Mouse (Mus musculus): ENCODE data around the gene Dnah3. TPM values are rescaled to one million over a fixed set of nuclear protein-coding genes. Genes with fewer than 3 reads are reported as not detected.
A peak's percentile ranks its signal among the peaks of the same experiment; 100 is the strongest.

Dnah3 gene
- polyA plus RNA-seq, 1 experiment from 2014 or later = 0.11 TPM

DNA sequence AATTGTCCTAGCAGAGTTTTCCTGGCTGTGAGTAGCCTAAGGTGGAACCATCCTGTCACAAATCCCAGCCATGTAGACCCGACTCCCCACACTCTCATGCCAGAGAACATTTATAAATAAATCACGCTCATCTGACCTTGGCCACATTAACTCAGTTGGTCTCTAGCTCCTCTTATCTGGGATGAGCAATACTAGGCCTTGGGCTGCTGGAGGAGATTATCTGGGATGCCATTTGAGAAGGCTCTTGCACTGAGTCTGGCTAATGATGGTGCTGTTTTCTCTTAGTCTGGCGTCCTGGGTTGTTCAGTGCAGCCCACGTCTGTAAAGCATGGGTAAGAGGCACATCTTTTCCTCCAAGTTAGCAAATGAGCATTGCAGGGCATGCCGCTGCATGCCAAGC, 14.6 kb upstream of the Dnah3 start:
- H3K9me3 ChIP-seq (replicated peaks; ENCODE audit: control insufficient read depth, low read length) = no peaks in the 10 kb centered on the region
- H3K9ac ChIP-seq (ENCODE audit: low read length) = no peak overlapping the region
- WGBS = 82% methylated on average over 5 of the region's 5 CpGs

GRCm38 (mm10) chr7:120106356-120106755, 11.3 kb upstream of the Dnah3 start:
- Histone ChIP-seq H3K9me3 (replicated peaks; ENCODE audit: control insufficient read depth, low read length) (no peaks in the 10 kb centered on the region), H3K36me3 (ENCODE audit: control insufficient read depth, insufficient read depth, low read length) (no peaks in the 10 kb centered on the region), H3K9ac (ENCODE audit: low read length) (no peak overlapping the region), H3K4me3 (ENCODE audit: low read depth, low read length) (no peak overlapping the region), H3K27ac (ENCODE audit: low read depth, low read length) (no peak overlapping the region), H3K27me3 (replicated peaks; ENCODE audit: control insufficient read depth, insufficient read depth, low read length) (peaks cover 15% of the 10 kb centered on the region; the same call in 1 of the 2 replicates), H3K4me1 (ENCODE audit: control insufficient read depth, insufficient read depth, low read length) (peaks cover 10% of the 10 kb centered on the region), H3K4me2 (ENCODE audit: low read length) (no peak overlapping the region)
- no peak for ATAC-seq
- WGBS = 49% methylated on average over 2 of the region's 2 CpGs
- DNase-seq (ENCODE audit: low spot score) = peak; percentile 32

More for the DNA sequence above, 14.6 kb upstream of the Dnah3 start:
- no peaks in the 10 kb centered on the region for H3K36me3 ChIP-seq (ENCODE audit: control insufficient read depth, insufficient read depth, low read length)
- no peaks in the 10 kb centered on the region for H3K27me3 ChIP-seq (replicated peaks; ENCODE audit: control insufficient read depth, insufficient read depth, low read length)
- H3K27ac ChIP-seq (ENCODE audit: low read depth, low read length) = no peak overlapping the region
- H3K4me3 ChIP-seq (ENCODE audit: low read depth, low read length) = no peak overlapping the region
- DNase-seq (ENCODE audit: low spot score) (no peak), ATAC-seq (no peak)
- no peaks in the 10 kb centered on the region for H3K4me1 ChIP-seq (ENCODE audit: control insufficient read depth, insufficient read depth, low read length)
- no peak overlapping the region for H3K4me2 ChIP-seq (ENCODE audit: low read length)

DNA sequence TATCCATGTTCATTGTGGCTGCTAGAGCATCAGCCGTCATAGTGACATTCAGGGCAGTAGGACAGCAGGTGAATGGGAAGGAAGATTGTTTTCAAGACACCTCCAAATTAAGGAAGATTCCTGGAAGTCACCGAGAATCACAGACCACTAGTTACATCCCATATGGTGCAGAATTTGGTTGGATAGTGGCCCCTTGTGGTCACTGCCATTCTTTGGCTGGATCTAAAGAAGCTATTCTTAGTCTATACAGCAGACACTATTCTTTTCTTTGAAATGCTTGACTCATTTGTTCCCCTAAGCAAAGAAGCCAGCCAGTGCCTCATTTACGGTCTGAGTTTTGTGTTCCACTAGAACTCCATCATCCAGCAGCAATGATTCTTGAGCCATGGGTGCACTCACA, 9.9 kb upstream of the Dnah3 start:
- Histone ChIP-seq H3K36me3 (ENCODE audit: control insufficient read depth, insufficient read depth, low read length) (no peaks in the 10 kb centered on the region), H3K4me2 (ENCODE audit: low read length) (no peak overlapping the region), H3K27me3 (replicated peaks; ENCODE audit: control insufficient read depth, insufficient read depth, low read length) (peaks cover 15% of the 10 kb centered on the region; the same call in 1 of the 2 replicates), H3K27ac (ENCODE audit: low read depth, low read length) (no peak overlapping the region), H3K9me3 (replicated peaks; ENCODE audit: control insufficient read depth, low read length) (no peaks in the 10 kb centered on the region), H3K4me1 (ENCODE audit: control insufficient read depth, insufficient read depth, low read length) (peaks cover 10% of the 10 kb centered on the region), H3K4me3 (ENCODE audit: low read depth, low read length) (no peak overlapping the region), H3K9ac (ENCODE audit: low read length) (no peak overlapping the region)
- ATAC-seq (no peak), DNase-seq (ENCODE audit: low spot score) (peak; percentile 23)
- WGBS = 54% methylated on average over 3 of the region's 3 CpGs

DNA sequence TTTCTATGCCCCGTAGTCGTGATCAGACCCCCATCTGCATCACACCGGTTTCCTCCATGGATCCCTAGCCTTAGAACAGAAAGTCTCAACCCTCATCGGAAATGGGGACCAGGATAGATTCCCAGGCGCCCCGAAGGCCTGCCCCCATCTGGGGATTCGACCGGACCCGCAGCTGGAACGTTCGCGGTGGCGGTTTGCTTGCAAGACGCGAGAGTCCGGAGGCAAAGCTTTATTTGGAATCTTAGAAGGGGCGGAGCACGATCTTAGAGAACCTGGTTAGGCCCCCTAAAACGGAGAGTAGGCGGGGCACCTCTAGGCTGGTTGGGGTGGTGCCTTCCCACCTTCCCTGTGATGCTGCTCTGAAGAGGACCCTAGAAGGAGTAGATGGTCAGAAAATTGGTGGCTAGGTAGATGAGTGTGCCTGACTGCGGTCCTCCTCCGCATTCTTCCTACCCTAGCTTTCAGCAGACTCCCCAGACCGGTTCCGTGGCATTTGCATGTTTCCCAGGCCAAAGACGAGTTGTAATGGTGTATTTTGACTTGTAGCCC, 8.0 kb upstream of the Dnah3 start:
- Histone ChIP-seq H3K4me2 (ENCODE audit: low read length) (peak overlapping the region; percentile 69), H3K36me3 (ENCODE audit: control insufficient read depth, insufficient read depth, low read length) (no peaks in the 10 kb centered on the region), H3K4me1 (ENCODE audit: control insufficient read depth, insufficient read depth, low read length) (peaks cover 10% of the 10 kb centered on the region), H3K4me3 (ENCODE audit: low read depth, low read length) (peak overlapping the region; percentile 40), H3K27ac (ENCODE audit: low read depth, low read length) (no peak overlapping the region), H3K9me3 (replicated peaks; ENCODE audit: control insufficient read depth, low read length) (no peaks in the 10 kb centered on the region), H3K9ac (ENCODE audit: low read length) (no peak overlapping the region; the same call in 1 of the 2 replicates), H3K27me3 (replicated peaks; ENCODE audit: control insufficient read depth, insufficient read depth, low read length) (peaks cover 15% of the 10 kb centered on the region; the same call in 1 of the 2 replicates)
- DNase-seq (ENCODE audit: low spot score) (no peak), ATAC-seq (no peak)
- 4% methylated on average over 25 of the region's 25 CpGs for WGBS

DNA sequence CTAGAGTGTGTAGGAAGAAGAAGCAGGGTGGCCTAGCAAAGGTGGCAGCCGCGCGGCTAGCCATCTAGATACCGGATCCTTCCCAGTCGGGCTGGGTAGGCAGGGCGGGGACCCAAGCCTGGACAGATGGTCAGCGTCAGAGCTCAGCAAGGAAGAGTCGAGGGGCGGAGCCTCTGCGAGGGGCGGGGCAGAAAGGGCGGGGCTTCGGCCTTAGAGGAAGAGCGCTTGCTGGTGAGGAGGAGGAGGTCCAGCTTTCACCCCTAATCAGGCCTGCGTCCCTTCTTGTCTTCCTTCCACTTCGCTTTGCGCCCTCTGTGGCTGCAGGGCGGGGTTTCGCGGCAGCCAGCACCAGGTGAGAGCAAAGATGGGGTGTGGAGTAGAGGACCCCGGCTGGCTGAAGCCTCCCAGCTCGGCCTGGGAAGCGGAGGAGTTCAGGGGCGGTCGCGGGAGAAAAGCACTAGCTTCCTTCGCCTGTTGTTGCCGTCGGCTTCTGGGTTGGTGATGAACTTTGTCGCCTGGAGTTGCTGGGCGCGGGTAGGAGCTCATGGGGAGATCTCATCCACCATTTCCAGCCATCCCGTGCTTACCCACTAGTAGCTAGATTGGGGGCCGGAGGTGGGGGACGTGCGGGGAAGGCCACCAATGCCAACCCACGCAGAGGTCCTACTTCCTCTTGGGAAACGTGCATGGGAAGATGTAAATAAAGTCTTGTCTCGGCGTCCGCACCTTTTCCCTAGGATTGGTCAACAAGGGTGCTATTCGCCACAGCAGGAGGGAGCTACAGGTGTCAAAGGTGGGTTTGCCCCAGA, 7.3 kb upstream of the Dnah3 start, which contains the start of gene Tmem159:
Gene Tmem159, plus strand, starts transcription at position 190 of the 809 bp plus-strand sequence.
- H3K4me3 ChIP-seq (ENCODE audit: low read depth, low read length) = peak within 1 kb of the TSS; percentile 40
- 2% methylated on average over 42 of the region's 42 CpGs for WGBS
- ATAC-seq = peak; percentile 79
- peaks cover 15% of the 10 kb centered on the region; the same call in 1 of the 2 replicates for H3K27me3 ChIP-seq (replicated peaks; ENCODE audit: control insufficient read depth, insufficient read depth, low read length)
- H3K36me3 ChIP-seq (ENCODE audit: control insufficient read depth, insufficient read depth, low read length) = no peaks in the 10 kb centered on the region
- H3K9me3 ChIP-seq (replicated peaks; ENCODE audit: control insufficient read depth, low read length) = no peaks in the 10 kb centered on the region
- peak within 1 kb of the TSS; percentile 69 for H3K4me2 ChIP-seq (ENCODE audit: low read length)
- no peak within 1 kb of the TSS for H3K27ac ChIP-seq (ENCODE audit: low read depth, low read length)
- H3K9ac ChIP-seq (ENCODE audit: low read length) = peak within 1 kb of the TSS; percentile 57; the same call in 1 of the 2 replicates
- peaks cover 10% of the 10 kb centered on the region for H3K4me1 ChIP-seq (ENCODE audit: control insufficient read depth, insufficient read depth, low read length)
- DNase-seq (ENCODE audit: low spot score) = peak; percentile 74

DNA sequence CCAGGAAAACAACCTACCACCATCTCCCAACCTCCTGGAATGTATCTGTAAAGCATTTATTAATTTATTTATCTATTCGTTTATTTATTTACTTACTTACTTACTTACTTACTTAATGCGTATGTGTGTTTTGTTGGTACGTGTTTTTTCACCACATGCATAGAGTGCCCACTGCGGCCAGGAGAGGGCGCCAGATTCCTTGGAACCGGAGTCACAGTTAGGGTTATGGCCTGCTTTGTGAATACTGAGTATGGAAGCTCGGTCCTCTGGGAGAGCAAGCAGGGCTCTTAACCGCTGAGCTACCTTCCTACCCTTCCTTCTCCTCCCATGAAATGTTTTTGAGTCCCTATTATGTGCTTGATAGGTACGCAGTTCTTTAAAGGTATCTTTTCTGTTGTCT, 3.3 kb upstream of the Dnah3 start:
- Histone ChIP-seq H3K4me3 (ENCODE audit: low read depth, low read length) (no peak overlapping the region), H3K9ac (ENCODE audit: low read length) (no peak overlapping the region), H3K9me3 (replicated peaks; ENCODE audit: control insufficient read depth, low read length) (no peaks in the 10 kb centered on the region), H3K27me3 (replicated peaks; ENCODE audit: control insufficient read depth, insufficient read depth, low read length) (peaks cover 15% of the 10 kb centered on the region; the same call in 1 of the 2 replicates), H3K4me2 (ENCODE audit: low read length) (no peak overlapping the region), H3K27ac (ENCODE audit: low read depth, low read length) (no peak overlapping the region), H3K36me3 (ENCODE audit: control insufficient read depth, insufficient read depth, low read length) (no peaks in the 10 kb centered on the region), H3K4me1 (ENCODE audit: control insufficient read depth, insufficient read depth, low read length) (peaks cover 10% of the 10 kb centered on the region)
- WGBS = 25% methylated on average over 9 of the region's 9 CpGs
- ATAC-seq (peak; percentile 62; the same call in 1 of the 2 replicates), DNase-seq (ENCODE audit: low spot score) (peak; percentile 57)

DNA sequence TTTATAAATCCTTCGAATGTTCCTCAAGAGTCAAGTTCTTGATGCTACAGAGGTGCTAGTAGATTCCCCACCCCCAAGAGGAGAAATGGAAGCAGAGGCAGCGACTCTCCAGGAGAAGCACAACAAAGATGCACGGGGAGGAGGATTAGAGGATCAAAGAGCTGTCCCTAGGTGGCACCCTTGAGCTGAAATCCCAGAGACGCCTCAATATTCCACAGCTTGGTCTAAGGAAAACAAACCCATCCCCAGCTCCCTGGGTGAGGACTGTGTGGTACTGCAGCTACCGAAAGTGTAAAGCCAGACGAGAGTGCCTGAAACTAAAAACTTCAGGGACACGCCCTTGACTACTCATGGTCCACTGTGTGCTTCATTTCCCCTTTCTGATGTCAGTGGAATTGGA, 2.8 kb upstream of the Dnah3 start:
- no peaks in the 10 kb centered on the region for H3K36me3 ChIP-seq (ENCODE audit: control insufficient read depth, insufficient read depth, low read length)
- H3K27ac ChIP-seq (ENCODE audit: low read depth, low read length) = no peak overlapping the region
- peaks cover 9% of the 10 kb centered on the region; the same call in 1 of the 2 replicates for H3K27me3 ChIP-seq (replicated peaks; ENCODE audit: control insufficient read depth, insufficient read depth, low read length)
- H3K4me1 ChIP-seq (ENCODE audit: control insufficient read depth, insufficient read depth, low read length) = peaks cover 4% of the 10 kb centered on the region
- H3K4me3 ChIP-seq (ENCODE audit: low read depth, low read length) = no peak overlapping the region
- H3K9me3 ChIP-seq (replicated peaks; ENCODE audit: control insufficient read depth, low read length) = no peaks in the 10 kb centered on the region
- H3K4me2 ChIP-seq (ENCODE audit: low read length) = no peak overlapping the region
- no peak overlapping the region for H3K9ac ChIP-seq (ENCODE audit: low read length)
- WGBS = 7% methylated on average over 7 of the region's 7 CpGs
- ATAC-seq = peak; percentile 73; the same call in 1 of the 2 replicates
- DNase-seq (ENCODE audit: low spot score) = peak; percentile 78

DNA sequence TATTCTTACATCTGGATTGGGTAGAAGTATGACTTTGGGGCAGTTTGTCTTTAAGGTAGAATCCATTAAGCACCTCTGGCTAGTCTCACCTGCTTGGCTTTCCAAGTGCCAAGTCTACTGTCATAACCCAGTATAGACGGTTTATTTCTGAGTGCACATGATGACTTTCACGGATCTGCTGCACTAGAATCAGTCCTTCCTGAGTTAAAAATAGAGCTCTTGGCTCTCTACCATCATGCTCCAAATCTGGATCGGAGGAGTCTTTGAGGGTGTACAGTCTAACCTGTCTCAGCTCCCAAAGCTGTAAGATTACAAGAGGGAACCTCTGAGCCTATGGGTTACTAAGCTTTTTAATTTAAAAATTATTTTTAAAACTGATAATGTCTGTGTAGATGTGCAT, 864 bp downstream of the Dnah3 start:
- Histone ChIP-seq H3K9ac (ENCODE audit: low read length) (no peak overlapping the region), H3K4me2 (ENCODE audit: low read length) (no peak overlapping the region), H3K9me3 (replicated peaks; ENCODE audit: control insufficient read depth, low read length) (no peaks in the 10 kb centered on the region), H3K4me1 (ENCODE audit: control insufficient read depth, insufficient read depth, low read length) (no peaks in the 10 kb centered on the region), H3K27me3 (replicated peaks; ENCODE audit: control insufficient read depth, insufficient read depth, low read length) (no peaks in the 10 kb centered on the region), H3K27ac (ENCODE audit: low read depth, low read length) (no peak overlapping the region), H3K4me3 (ENCODE audit: low read depth, low read length) (no peak overlapping the region), H3K36me3 (ENCODE audit: control insufficient read depth, insufficient read depth, low read length) (no peaks in the 10 kb centered on the region)
- 90% methylated on average over 3 of the region's 3 CpGs for WGBS
- no peak for DNase-seq (ENCODE audit: low spot score)
- ATAC-seq = no peak

- WGBS = 4% methylated on average over 5 of the region's 5 CpGs
- Histone ChIP-seq H3K4me1 (ENCODE audit: control insufficient read depth, insufficient read depth, low read length) (no peaks in the 10 kb centered on the region), H3K36me3 (ENCODE audit: control insufficient read depth, insufficient read depth, low read length) (no peaks in the 10 kb centered on the region), H3K27ac (ENCODE audit: low read depth, low read length) (no peak overlapping the region), H3K9ac (ENCODE audit: low read length) (no peak overlapping the region), H3K4me2 (ENCODE audit: low read length) (no peak overlapping the region), H3K27me3 (replicated peaks; ENCODE audit: control insufficient read depth, insufficient read depth, low read length) (no peaks in the 10 kb centered on the region), H3K4me3 (ENCODE audit: low read depth, low read length) (no peak overlapping the region), H3K9me3 (replicated peaks; ENCODE audit: control insufficient read depth, low read length) (no peaks in the 10 kb centered on the region)
- no peak for ATAC-seq
- no peak for DNase-seq (ENCODE audit: low spot score)
Measured at GRCm38 (mm10) chr7:120093033-120093432, 2.0 kb downstream of the Dnah3 start.
